Mouse (Mus musculus): ENCODE data around the gene Vezt. TPM values are rescaled to one million over a fixed set of nuclear protein-coding genes. Genes with fewer than 3 reads are reported as not detected.

The Vezt gene
- total and polyA plus RNA-seq, 3 experiments: 17.2 to 21.2 (median 18.0) TPM

DNA sequence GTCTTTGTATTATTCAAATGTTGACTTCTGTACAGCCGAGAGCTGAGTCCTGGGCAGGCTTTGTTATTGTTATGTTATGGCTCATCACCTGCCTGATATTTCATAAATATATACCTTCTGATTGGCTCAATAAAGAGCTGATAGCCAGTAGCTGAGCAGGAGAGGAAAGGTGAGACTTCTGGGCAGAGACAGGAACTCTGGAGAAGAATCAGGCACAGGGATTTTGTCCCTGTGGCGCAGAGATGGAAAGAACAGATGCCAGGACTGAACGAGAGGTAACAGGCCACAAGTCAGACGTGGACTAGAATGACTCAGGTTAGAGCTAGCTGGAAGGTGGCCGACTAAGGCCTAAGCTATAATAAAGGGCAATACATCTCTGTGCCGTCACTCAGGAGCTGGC lies 7.1 kb downstream of the Vezt start:
- dilution Hi-C loops (cut with MboI; ENCODE audit: extremely low pct_ligation_motif_present, extremely low pct_unique_long_range_greater_than_20kb, low sequenced_read_pairs) (no loop called here), in situ Hi-C loops (cut with MboI; ENCODE audit: low pct_ligation_motif_present, low pct_unique_long_range_greater_than_20kb, low sequenced_read_pairs) (no loop called here)
- Histone ChIP-seq H3K27ac (ENCODE audit: insufficient read depth, low read depth) (no peak overlapping the region), H3K4me1 (ENCODE audit: control insufficient read depth in 1 of 2, insufficient read depth in 2 of 2) (peaks cover 3 to 31% of the 10 kb centered on the region in 2 experiments), H3K27me3 (replicated peaks) (no peaks in the 10 kb centered on the region), H3K4me3 (replicated peaks in 1 of 3; ENCODE audit: low read depth in 2 of 3, low read length in 2 of 3, poor library complexity in 1 of 3) (no peak overlapping the region), H3K9me3 (replicated peaks; ENCODE audit: low read length) (no peaks in the 10 kb centered on the region), H3K4me2 (ENCODE audit: insufficient read depth, low read depth, poor library complexity, severe bottlenecking) (no peak overlapping the region), H3K36me3 (replicated peaks in 1 of 2; ENCODE audit: control insufficient read depth in 1 of 2, insufficient read depth in 1 of 2, low read length in 1 of 2) (peaks cover 7 to 71% of the 10 kb centered on the region in 2 experiments), H3K79me2 (replicated peaks; ENCODE audit: control insufficient read depth, extremely low read depth, insufficient read depth, poor library complexity, severe bottlenecking) (peaks cover 15% of the 10 kb centered on the region), H3K9ac (ENCODE audit: insufficient read depth, low read depth) (no peak overlapping the region)
- no peak for DNase-seq (ENCODE audit: extremely low read depth)
- TF ChIP-seq MEF2A (IDR thresholded peaks at IDR 0.05; ENCODE audit: borderline replicate concordance, low read depth, low read length): no peak
- no peak for TF ChIP-seq ETS1 (conservative IDR thresholded peaks at IDR 0.05; ENCODE audit: low read depth, low read length)
- TF ChIP-seq USF1 (IDR thresholded peaks at IDR 0.05; ENCODE audit: low read depth, low read length): no peak
- TF ChIP-seq CHD2 (IDR thresholded peaks at IDR 0.05; ENCODE audit: low read length): no peak
- no peak for TF ChIP-seq MAZ (IDR thresholded peaks at IDR 0.05; ENCODE audit: low read depth, low read length)
- no peak for TF ChIP-seq CTCF (conservative IDR thresholded peaks at IDR 0.05 in 1 of 2, IDR thresholded peaks at IDR 0.05 in 1 of 2; ENCODE audit: low read depth in 2 of 2, low read length in 2 of 2)
- no peak for TF ChIP-seq GABPA (IDR thresholded peaks at IDR 0.05; ENCODE audit: insufficient replicate concordance, low read depth, low read length)
- no peak for TF ChIP-seq MXI1 (IDR thresholded peaks at IDR 0.05; ENCODE audit: low read depth, low read length)
- TF ChIP-seq MYC (IDR thresholded peaks at IDR 0.05; ENCODE audit: low read depth, low read length): no peak
- no peak for TF ChIP-seq KAT2A (IDR thresholded peaks at IDR 0.05; ENCODE audit: insufficient replicate concordance, low read length)
- no peak for TF ChIP-seq TBP (conservative IDR thresholded peaks at IDR 0.05; ENCODE audit: low read depth, low read length)
- TF ChIP-seq SMC3 (IDR thresholded peaks at IDR 0.05; ENCODE audit: low read depth, low read length): no peak
- no peak for TF ChIP-seq USF2 (conservative IDR thresholded peaks at IDR 0.05; ENCODE audit: low read depth, low read length)
- TF ChIP-seq EP300 (IDR thresholded peaks at IDR 0.05; ENCODE audit: low read length): no peak

DNA sequence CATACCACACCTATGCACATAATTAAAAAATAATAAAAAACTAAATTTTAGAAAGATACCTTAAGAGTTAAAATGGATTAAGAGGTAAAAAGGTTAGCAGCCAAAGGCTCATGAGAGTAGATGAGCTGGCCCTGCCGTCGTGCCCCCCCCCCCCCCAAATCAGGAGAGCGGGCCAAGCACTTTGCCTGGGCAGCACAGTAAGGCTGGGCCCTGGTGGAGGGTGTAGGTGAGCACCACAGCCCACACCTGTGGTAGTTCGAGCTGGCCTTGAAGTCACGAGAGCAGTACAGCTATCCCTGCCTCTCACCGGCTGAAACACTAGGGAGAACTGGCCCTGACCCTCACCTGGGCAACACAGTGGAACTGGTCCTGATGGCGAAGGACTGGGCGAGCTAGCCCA lies 10.5 kb downstream of the Vezt start:
- dilution Hi-C loops (cut with MboI; ENCODE audit: extremely low pct_ligation_motif_present, extremely low pct_unique_long_range_greater_than_20kb, low sequenced_read_pairs) (no loop called here), in situ Hi-C loops (cut with MboI; ENCODE audit: low pct_ligation_motif_present, low pct_unique_long_range_greater_than_20kb, low sequenced_read_pairs) (no loop called here)
- peaks cover 6 to 59% of the 10 kb centered on the region in 2 experiments for H3K36me3 ChIP-seq (replicated peaks in 1 of 2; ENCODE audit: control insufficient read depth in 1 of 2, insufficient read depth in 1 of 2, low read length in 1 of 2)
- H3K4me3 ChIP-seq (replicated peaks in 1 of 3; ENCODE audit: low read depth in 2 of 3, low read length in 2 of 3, poor library complexity in 1 of 3): no peak overlapping the region
- H3K4me1 ChIP-seq (ENCODE audit: control insufficient read depth in 1 of 2, insufficient read depth in 2 of 2): peaks cover 3 to 34% of the 10 kb centered on the region in 2 experiments; a peak in 3 of 4 replicates
- no peak for TF ChIP-seq ZNF384 (IDR thresholded peaks at IDR 0.05; ENCODE audit: low read depth, low read length)
- TF ChIP-seq JUN (IDR thresholded peaks at IDR 0.05; ENCODE audit: insufficient read depth, low read depth, low read length): no peak
- no peak for TF ChIP-seq GABPA (IDR thresholded peaks at IDR 0.05; ENCODE audit: insufficient replicate concordance, low read depth, low read length)
- TF ChIP-seq POLR2A (IDR thresholded peaks at IDR 0.05; ENCODE audit: low read depth, low read length): no peak
- TF ChIP-seq IRF4 (IDR thresholded peaks at IDR 0.05; ENCODE audit: low read depth, low read length): no peak
- TF ChIP-seq ELF1 (IDR thresholded peaks at IDR 0.05; ENCODE audit: low read depth, low read length): no peak
- no peak for TF ChIP-seq CHD1 (IDR thresholded peaks at IDR 0.05; ENCODE audit: low read depth, low read length)
- no peak for TF ChIP-seq UBTF (IDR thresholded peaks at IDR 0.05; ENCODE audit: low read depth, low read length)
- no peak for TF ChIP-seq RCOR1 (conservative IDR thresholded peaks at IDR 0.05; ENCODE audit: low read depth, low read length)
- TF ChIP-seq JUND (conservative IDR thresholded peaks at IDR 0.05; ENCODE audit: low read depth, low read length): no peak
- no peak for TF ChIP-seq E2F4 (IDR thresholded peaks at IDR 0.05; ENCODE audit: insufficient replicate concordance, low read depth, low read length)
- TF ChIP-seq ZMIZ1 (IDR thresholded peaks at IDR 0.05; ENCODE audit: low read depth, low read length): no peak
- TF ChIP-seq SIN3A (IDR thresholded peaks at IDR 0.05; ENCODE audit: low read length): no peak
- TF ChIP-seq SMC3 (IDR thresholded peaks at IDR 0.05; ENCODE audit: low read depth, low read length): no peak
- TF ChIP-seq ZC3H11A (IDR thresholded peaks at IDR 0.05; ENCODE audit: low read depth, low read length): no peak
- no peak for TF ChIP-seq MYC (IDR thresholded peaks at IDR 0.05; ENCODE audit: low read depth, low read length)
- no peak for TF ChIP-seq ETS1 (conservative IDR thresholded peaks at IDR 0.05; ENCODE audit: low read depth, low read length)
- TF ChIP-seq HCFC1 (IDR thresholded peaks at IDR 0.05; ENCODE audit: low read depth, low read length): no peak
- TF ChIP-seq PAX5 (IDR thresholded peaks at IDR 0.05; ENCODE audit: low read length): no peak
- no peaks in the 10 kb centered on the region for H3K27me3 ChIP-seq (replicated peaks)
- no peak for DNase-seq (ENCODE audit: extremely low read depth)
- no peak overlapping the region for H3K9ac ChIP-seq (ENCODE audit: insufficient read depth, low read depth)
- H3K4me2 ChIP-seq (ENCODE audit: insufficient read depth, low read depth, poor library complexity, severe bottlenecking): no peak overlapping the region
- H3K27ac ChIP-seq (ENCODE audit: insufficient read depth, low read depth): no peak overlapping the region
- H3K79me2 ChIP-seq (replicated peaks; ENCODE audit: control insufficient read depth, extremely low read depth, insufficient read depth, poor library complexity, severe bottlenecking): no peaks in the 10 kb centered on the region; the same call in none of the 2 replicates
- H3K9me3 ChIP-seq (replicated peaks; ENCODE audit: low read length): no peaks in the 10 kb centered on the region

All from CH12.LX (cell line).